Mouse (Mus musculus): ENCODE measurements around the gene Gpr152.

The Gpr152 gene

DNA sequence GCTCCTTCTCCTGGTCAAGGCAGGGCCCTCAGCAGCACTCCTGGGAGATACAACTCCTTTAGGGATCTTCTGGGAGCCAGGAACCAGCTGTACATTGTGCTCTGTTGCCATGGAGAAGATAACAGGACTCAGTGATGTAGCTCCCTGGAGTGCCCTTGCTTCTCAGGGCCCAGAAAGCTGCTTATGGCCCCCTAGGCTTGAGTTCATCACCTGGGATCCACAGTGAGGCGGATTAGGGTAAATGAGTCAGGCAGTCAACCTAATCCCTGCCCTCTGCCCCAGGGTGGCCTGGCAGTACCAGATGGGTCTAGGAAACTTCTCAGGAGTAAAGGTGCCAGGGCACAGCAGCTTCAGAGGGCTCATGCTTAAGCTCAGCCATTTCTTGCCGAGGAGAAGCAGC, at the start of gene Gpr152:
TSS of gene Gpr152 (plus strand) at position 342 of the 400 bp plus-strand sequence.
- DNase-seq (ENCODE audit: extremely low read depth, low read depth, low spot score), result no peak

DNA sequence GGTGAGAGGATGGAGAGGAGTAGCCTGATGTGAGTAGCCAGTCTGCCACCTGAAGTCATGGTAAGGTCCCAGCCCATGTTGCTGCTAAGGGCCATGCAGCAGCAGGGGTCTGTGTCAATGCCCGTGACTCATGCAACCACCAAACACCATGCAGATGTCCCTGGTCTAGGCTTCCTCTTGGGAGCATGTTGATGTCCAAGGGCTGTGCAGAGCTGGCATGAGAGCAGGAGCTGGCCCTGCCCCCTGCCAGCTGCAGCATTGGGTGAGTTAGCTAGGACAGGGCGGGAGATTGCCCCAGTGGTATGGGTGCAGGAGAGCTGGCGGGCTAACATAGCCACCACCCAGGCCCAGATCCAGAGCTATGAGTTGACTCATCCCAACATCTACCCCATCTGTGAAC, 49.1 kb upstream of the Gpr152 start:
- DNase-seq (ENCODE audit: extremely low read depth, low read depth, low spot score), result no peak

- no peak for DNase-seq (ENCODE audit: extremely low read depth, low read depth, low spot score)
Measured at GRCm38 (mm10) chr19:4091383-4091782, 48.2 kb upstream of the Gpr152 start.

GRCm38 (mm10) chr19:4092750-4093149, 46.8 kb upstream of the Gpr152 start:
- no peak for DNase-seq (ENCODE audit: extremely low read depth, low read depth, low spot score)

- DNase-seq (ENCODE audit: extremely low read depth, low read depth, low spot score), result no peak
Measured at GRCm38 (mm10) chr19:4093772-4094171, 45.8 kb upstream of the Gpr152 start.

- no peak for DNase-seq (ENCODE audit: extremely low read depth, low read depth, low spot score)
Measured at GRCm38 (mm10) chr19:4094348-4094747, 45.2 kb upstream of the Gpr152 start.

DNA sequence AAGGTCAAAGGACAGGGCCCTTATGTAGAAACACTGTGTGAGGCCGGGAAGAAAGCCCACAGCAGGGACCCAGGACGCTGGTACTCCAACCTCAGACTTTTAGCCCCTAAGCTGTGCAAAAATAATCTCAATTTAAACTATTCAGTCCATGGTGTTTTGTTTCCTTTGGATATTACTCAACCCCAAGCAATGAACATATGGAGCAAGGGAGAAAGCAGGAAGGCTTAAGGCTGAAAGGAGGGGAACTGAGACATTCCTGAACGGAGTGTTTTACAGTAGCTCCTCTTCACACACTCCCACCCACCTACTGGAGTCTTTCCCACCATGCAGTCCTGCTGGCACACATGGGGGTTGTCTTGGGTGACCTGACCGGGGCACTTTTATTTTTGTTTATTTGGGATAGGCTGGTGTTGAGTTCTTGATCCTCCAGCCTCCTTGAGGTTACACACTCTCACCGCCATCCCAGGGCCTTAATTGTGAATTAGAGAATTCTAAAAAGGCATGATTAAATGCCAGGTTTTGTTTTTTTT, 44.7 kb upstream of the Gpr152 start:
- DNase-seq (ENCODE audit: extremely low read depth, low read depth, low spot score), result no peak

GRCm38 (mm10) chr19:4095802-4096201, 43.8 kb upstream of the Gpr152 start:
- DNase-seq (ENCODE audit: extremely low read depth, low read depth, low spot score), result no peak

GRCm38 (mm10) chr19:4096642-4097440, 42.7 kb upstream of the Gpr152 start, which contains the start of gene Cdk2ap2:
Gene Cdk2ap2, plus strand, starts transcription at chr19:4097182.
- peak; percentile 80 for DNase-seq (ENCODE audit: extremely low read depth, low read depth, low spot score)

- DNase-seq (ENCODE audit: extremely low read depth, low read depth, low spot score), result peak; percentile 66
Measured at GRCm38 (mm10) chr19:4097441-4097825, 42.2 kb upstream of the Gpr152 start.

GRCm38 (mm10) chr19:4098426-4098825, 41.2 kb upstream of the Gpr152 start:
- DNase-seq (ENCODE audit: extremely low read depth, low read depth, low spot score), result no peak

- no peak for DNase-seq (ENCODE audit: extremely low read depth, low read depth, low spot score)
Measured at GRCm38 (mm10) chr19:4099056-4099455, 40.5 kb upstream of the Gpr152 start.

GRCm38 (mm10) chr19:4099837-4100717, 39.5 kb upstream of the Gpr152 start, which contains the start of gene Pitpnm1:
Gene Pitpnm1, plus strand, starts transcription at chr19:4099998.
- no peak for DNase-seq (ENCODE audit: extremely low read depth, low read depth, low spot score)

DNA sequence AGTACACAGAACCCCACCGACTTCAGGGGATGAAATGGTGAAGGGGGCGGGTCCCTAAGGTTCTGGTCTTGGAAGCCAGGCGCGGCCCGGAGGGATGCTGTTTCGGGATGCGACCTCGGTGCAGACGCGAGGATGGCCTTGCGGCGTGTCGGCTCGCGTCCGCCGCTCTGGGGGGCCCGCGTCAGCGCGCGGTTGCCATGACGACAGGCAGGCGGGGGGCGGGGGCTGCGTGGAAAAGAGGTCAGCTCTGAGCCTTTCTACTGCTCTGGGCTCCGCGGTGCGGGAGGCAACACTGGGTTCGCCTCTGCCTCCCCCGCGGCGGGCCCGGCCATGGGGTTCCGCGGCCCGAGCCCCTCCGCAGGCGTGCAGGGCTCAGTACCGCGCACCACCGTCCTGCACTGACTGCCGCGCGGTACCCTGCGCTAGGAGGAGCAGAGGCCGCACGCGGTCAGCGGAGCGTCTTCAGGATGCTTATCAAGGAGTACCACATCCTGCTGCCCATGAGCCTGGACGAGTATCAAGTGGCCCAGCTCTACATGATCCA, 38.8 kb upstream of the Gpr152 start:
- no peak for DNase-seq (ENCODE audit: extremely low read depth, low read depth, low spot score)

DNA sequence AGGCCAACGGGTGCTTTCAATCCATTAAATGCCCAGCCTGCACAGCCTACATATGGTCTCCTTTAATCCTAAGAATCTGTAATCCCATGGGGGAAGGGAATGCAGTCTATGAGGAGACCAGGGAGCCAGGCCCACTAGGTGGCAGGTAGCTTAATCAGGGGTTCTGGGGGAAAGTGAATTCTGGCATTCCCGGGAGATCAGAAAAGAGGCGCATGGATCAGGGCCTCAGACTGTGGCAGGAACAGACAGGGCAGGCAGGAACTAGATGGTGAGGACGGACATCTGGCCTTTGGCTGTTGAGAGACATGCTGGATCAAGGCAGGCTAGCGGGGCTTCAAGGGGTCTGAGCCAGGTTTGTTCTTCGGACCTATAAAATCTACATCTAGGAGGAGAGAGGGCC, 38.1 kb upstream of the Gpr152 start:
- no peak for DNase-seq (ENCODE audit: extremely low read depth, low read depth, low spot score)

DNA sequence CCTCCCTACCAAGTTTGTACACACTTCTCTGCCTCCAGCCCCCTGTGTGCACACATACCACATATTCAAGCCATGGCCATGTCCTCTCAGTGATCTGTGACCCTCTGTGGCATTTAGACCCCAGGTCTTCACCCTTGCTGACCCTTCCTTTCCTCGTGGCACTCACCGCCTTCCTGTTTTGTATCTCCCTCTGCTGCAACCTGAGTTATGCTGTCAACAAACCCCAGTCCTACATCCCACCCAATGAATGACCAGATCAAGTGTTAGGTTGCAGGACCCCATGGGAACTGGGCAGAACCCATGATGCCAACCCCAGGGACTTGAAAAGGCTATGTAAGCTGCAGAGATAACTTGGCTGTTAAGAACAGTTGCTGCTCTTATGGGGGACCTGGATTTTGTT, 37.5 kb upstream of the Gpr152 start:
- DNase-seq (ENCODE audit: extremely low read depth, low read depth, low spot score), result no peak

GRCm38 (mm10) chr19:4102626-4103025, 37.0 kb upstream of the Gpr152 start:
- no peak for DNase-seq (ENCODE audit: extremely low read depth, low read depth, low spot score)

DNA sequence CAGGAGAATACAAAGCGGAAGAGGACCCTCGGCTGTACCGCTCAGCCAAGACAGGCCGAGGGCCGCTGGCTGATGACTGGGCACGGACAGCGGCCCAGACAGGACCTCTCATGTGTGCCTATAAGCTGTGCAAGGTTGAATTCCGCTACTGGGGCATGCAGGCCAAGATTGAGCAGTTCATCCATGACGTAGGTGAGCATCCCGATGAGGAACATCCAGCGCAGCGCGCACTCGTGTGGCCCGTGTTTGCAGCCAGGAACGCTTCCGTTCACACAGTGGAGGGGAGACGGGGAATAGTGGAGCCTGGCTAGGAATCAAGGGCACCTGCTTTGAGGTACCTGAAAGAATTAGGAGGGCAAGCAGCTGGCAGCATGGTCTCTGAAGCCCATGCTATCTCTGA, 36.3 kb upstream of the Gpr152 start:
- no peak for DNase-seq (ENCODE audit: extremely low read depth, low read depth, low spot score)

DNA sequence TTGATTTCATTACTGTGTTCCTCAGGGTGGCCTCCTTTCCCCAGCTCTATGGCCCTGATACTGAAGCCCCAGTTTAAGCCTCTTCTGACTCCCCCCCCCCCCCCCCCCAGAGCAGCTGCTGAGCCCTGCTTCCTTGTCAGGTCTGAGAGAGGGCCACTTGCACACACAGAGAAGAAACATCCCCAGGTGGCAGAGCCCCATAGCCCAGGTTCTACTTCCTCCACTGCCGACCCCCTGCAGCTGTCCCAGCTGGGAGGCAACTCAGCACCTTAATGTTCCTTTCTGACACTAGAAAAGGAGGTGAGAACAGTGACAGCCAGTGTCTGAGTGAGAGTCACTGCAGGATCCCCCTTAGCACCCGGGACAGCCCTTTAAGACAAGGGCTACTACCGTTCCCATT, 35.8 kb upstream of the Gpr152 start:
- DNase-seq (ENCODE audit: extremely low read depth, low read depth, low spot score), result no peak

- DNase-seq (ENCODE audit: extremely low read depth, low read depth, low spot score), result no peak
Measured at GRCm38 (mm10) chr19:4104675-4105194, 34.9 kb upstream of the Gpr152 start.

GRCm38 (mm10) chr19:4106654-4107053, 32.9 kb upstream of the Gpr152 start:
- DNase-seq (ENCODE audit: extremely low read depth, low read depth, low spot score), result no peak

Measured in fat pad, adult 2 months (tissue).